Mouse (Mus musculus) lung, embryonic 15.5 days (tissue): Measurements from ENCODE around the gene Atg7. TPM values are rescaled to one million over a fixed set of nuclear protein-coding genes. Genes with fewer than 3 reads are reported as not detected.
"Not testable (repeated sequence)": the region's sequence is repeated elsewhere in the genome, so short reads cannot be mapped to it uniquely, and the experiment has no call there.

Experiments used
- ATAC-seq: fragments of 200-750 bp; cut with Nextera tagmentation; 2 replicates; pipeline ENCODE4 v1.8.0; 2017; ENCODE audit warnings: moderate number of reproducible peaks, borderline replicate concordance; ENCODE audit not compliant: low FRiP score, low TSS enrichment; ENCODE audit errors: extremely low read depth
- H3K27ac ChIP-seq: fragments of 300-500 bp; sonication (generic); 2 replicates; pipeline ENCODE4 v1.5.1; 2015; ENCODE audit warnings: moderate library complexity, mild to moderate bottlenecking, inconsistent platforms
- H3K27me3 ChIP-seq: fragments of 300-500 bp; sonication (generic); 2 replicates; pipeline ENCODE4 v1.6.1; 2015; ENCODE audit warnings: inconsistent platforms
- H3K36me3 ChIP-seq: fragments of 300-500 bp; sonication (generic); 2 replicates; pipeline ENCODE4 v1.6.1; 2015; ENCODE audit warnings: inconsistent platforms
- H3K4me1 ChIP-seq: fragments of 300-500 bp; sonication (generic); 2 replicates; pipeline ENCODE4 v1.6.1; 2015; ENCODE audit warnings: inconsistent platforms
- H3K4me2 ChIP-seq: fragments of 300-500 bp; sonication (generic); 2 replicates; pipeline ENCODE4 v1.6.1; 2015; ENCODE audit warnings: inconsistent platforms, mild to moderate bottlenecking, moderate library complexity
- H3K4me3 ChIP-seq: fragments of 300-500 bp; sonication (generic); 2 replicates; pipeline ENCODE4 v1.5.1; 2015; ENCODE audit warnings: mild to moderate bottlenecking, inconsistent platforms
- H3K9ac ChIP-seq: fragments of 300-500 bp; sonication (generic); 2 replicates; pipeline ENCODE4 v1.6.1; 2015; ENCODE audit warnings: inconsistent platforms
- H3K9me3 ChIP-seq: fragments of 300-500 bp; sonication (generic); 2 replicates; pipeline ENCODE4 v1.6.1; 2016; ENCODE audit warnings: inconsistent platforms
- WGBS: fragments of 180-500 bp; shearing (Covaris S2); methylation state at CpG from one replicate; pipeline ENCODE4 v1.1.7; 2015; 5-methylcytosine and 5-hydroxymethylcytosine counted together
- polyA plus RNA-seq: library from polyadenylated mRNA; unstranded; fragments of >200 nt; fragmentation: Nextera tagmentation; extraction: Ambion mirVana; gene quantifications from 2 replicates; pipeline ENCODE4 v1.2.1, GENCODE M21; 2015

Atg7 gene
- polyA plus RNA-seq, result 21.5 and 22.6 TPM in 2 replicates

GRCm38 (mm10) chr6:114642601-114643528, at the start of gene Atg7:
Gene Atg7, plus strand, starts transcription at chr6:114643097.
- Histone ChIP-seq H3K9ac (peak within 1 kb of the TSS; percentile 57), H3K27ac (0 out of 2 replicates have a peak within 1 kb of the TSS, but pooled peaks have one; percentile 16), H3K27me3 (no peaks in the 10 kb centered on the region), H3K4me3 (peak within 1 kb of the TSS; percentile 77), H3K4me2 (peak within 1 kb of the TSS; percentile 85), H3K9me3 (no peaks in the 10 kb centered on the region), H3K36me3 (no peaks in the 10 kb centered on the region), H3K4me1 (peaks cover 9% of the 10 kb centered on the region; the same call in 1 of the 2 replicates)
- ATAC-seq, result peak; percentile 79
- under 1% methylated on average over 38 of the region's 38 CpGs for WGBS

GRCm38 (mm10) chr6:114614076-114614475, 28.8 kb upstream of the Atg7 start:
- H3K36me3 ChIP-seq, H3K9me3 ChIP-seq, H3K4me2 ChIP-seq, ATAC-seq, H3K4me3 ChIP-seq, H3K9ac ChIP-seq, H3K27me3 ChIP-seq, H3K4me1 ChIP-seq, H3K27ac ChIP-seq: not testable (repeated sequence)
- under 1% methylated on average over 9 of the region's 17 CpGs for WGBS

GRCm38 (mm10) chr6:114633886-114634285, 9.0 kb upstream of the Atg7 start:
- ATAC-seq, H3K27ac ChIP-seq, H3K27me3 ChIP-seq, H3K9me3 ChIP-seq, H3K4me1 ChIP-seq, H3K36me3 ChIP-seq, H3K4me3 ChIP-seq, H3K4me2 ChIP-seq, H3K9ac ChIP-seq: not testable (repeated sequence)
- WGBS, result no CpG with 5 or more reads among the region's 14 CpGs

GRCm38 (mm10) chr6:114643716-114644115, 819 bp downstream of the Atg7 start:
- Histone ChIP-seq H3K27me3 (no peaks in the 10 kb centered on the region), H3K9me3 (no peaks in the 10 kb centered on the region), H3K36me3 (no peaks in the 10 kb centered on the region), H3K4me2 (peak overlapping the region; percentile 85), H3K4me1 (peaks cover 9% of the 10 kb centered on the region; the same call in 1 of the 2 replicates), H3K27ac (no peak overlapping the region), H3K4me3 (peak overlapping the region; percentile 77), H3K9ac (peak overlapping the region; percentile 57)
- WGBS, result 39% methylated on average over 8 of the region's 8 CpGs
- no peak for ATAC-seq

- H3K36me3 ChIP-seq, result no peaks in the 10 kb centered on the region
- H3K4me2 ChIP-seq, result no peak overlapping the region
- WGBS, result 72% methylated on average over 1 of the region's 1 CpGs
- peaks cover 9% of the 10 kb centered on the region; the same call in 1 of the 2 replicates for H3K4me1 ChIP-seq
- ATAC-seq, result no peak
- no peak overlapping the region for H3K4me3 ChIP-seq
- H3K9me3 ChIP-seq, result no peaks in the 10 kb centered on the region
- no peak overlapping the region for H3K9ac ChIP-seq
- no peak overlapping the region for H3K27ac ChIP-seq
- no peaks in the 10 kb centered on the region for H3K27me3 ChIP-seq
These were observed 1.6 kb downstream of the Atg7 start for GRCm38 (mm10) chr6:114644531-114644930.

GRCm38 (mm10) chr6:114646201-114646600, 3.3 kb downstream of the Atg7 start:
- Histone ChIP-seq H3K9me3 (no peaks in the 10 kb centered on the region), H3K4me1 (peaks cover 9% of the 10 kb centered on the region; the same call in 1 of the 2 replicates), H3K36me3 (no peaks in the 10 kb centered on the region), H3K27ac (no peak overlapping the region), H3K9ac (no peak overlapping the region), H3K4me3 (no peak overlapping the region), H3K27me3 (no peaks in the 10 kb centered on the region), H3K4me2 (no peak overlapping the region)
- whole genome bisulfite sequencing, result 53% methylated on average over 1 of the region's 1 CpGs
- ATAC-seq, result no peak

GRCm38 (mm10) chr6:114647011-114647410, 4.1 kb downstream of the Atg7 start:
- Histone ChIP-seq H3K4me3 (no peak overlapping the region), H3K27ac (no peak overlapping the region), H3K36me3 (no peaks in the 10 kb centered on the region), H3K4me2 (no peak overlapping the region), H3K9ac (no peak overlapping the region), H3K4me1 (peaks cover 14% of the 10 kb centered on the region; the same call in 1 of the 2 replicates), H3K27me3 (no peaks in the 10 kb centered on the region), H3K9me3 (no peaks in the 10 kb centered on the region)
- 69% methylated on average over 6 of the region's 6 CpGs for WGBS
- ATAC-seq, result no peak

- ATAC-seq, result no peak
- WGBS, result 75% methylated on average over 4 of the region's 4 CpGs
These were observed 5.6 kb downstream of the Atg7 start for GRCm38 (mm10) chr6:114648352-114649030.

GRCm38 (mm10) chr6:114652209-114652608, 9.3 kb downstream of the Atg7 start:
- Histone ChIP-seq H3K4me1 (0 out of 2 replicates have a peak, but pooled peaks cover 5% of the 10 kb centered on the region), H3K9me3 (no peaks in the 10 kb centered on the region), H3K27me3 (no peaks in the 10 kb centered on the region), H3K4me2 (no peak overlapping the region), H3K27ac (no peak overlapping the region), H3K9ac (no peak overlapping the region), H3K36me3 (no peaks in the 10 kb centered on the region), H3K4me3 (no peak overlapping the region)
- 39% methylated on average over 3 of the region's 3 CpGs for WGBS
- no peak; the same call in 1 of the 2 replicates for ATAC-seq

More at GRCm38 (mm10) chr6:114648352-114649030, 5.6 kb downstream of the Atg7 start:
- no peak overlapping the region for H3K27ac ChIP-seq
- no peaks in the 10 kb centered on the region for H3K27me3 ChIP-seq
- H3K4me3 ChIP-seq, result no peak overlapping the region
- no peaks in the 10 kb centered on the region for H3K36me3 ChIP-seq
- H3K9ac ChIP-seq, result no peak overlapping the region
- no peak overlapping the region for H3K4me2 ChIP-seq
- H3K4me1 ChIP-seq, result peaks cover 13% of the 10 kb centered on the region; the same call in 1 of the 2 replicates
- no peaks in the 10 kb centered on the region for H3K9me3 ChIP-seq

- Histone ChIP-seq H3K9me3 (no peaks in the 10 kb centered on the region), H3K27me3 (no peaks in the 10 kb centered on the region), H3K9ac (no peak overlapping the region), H3K27ac (no peak overlapping the region), H3K4me2 (no peak overlapping the region), H3K4me1 (no peaks in the 10 kb centered on the region), H3K36me3 (no peaks in the 10 kb centered on the region), H3K4me3 (no peak overlapping the region)
- ATAC-seq, result no peak
- WGBS, result 84% methylated on average over 7 of the region's 7 CpGs
These were observed 14.1 kb downstream of the Atg7 start for GRCm38 (mm10) chr6:114656826-114657600.

- WGBS, result 50% methylated on average over 4 of the region's 4 CpGs
These were observed 14.9 kb downstream of the Atg7 start for GRCm38 (mm10) chr6:114657807-114658206.

More at GRCm38 (mm10) chr6:114657807-114658206, 14.9 kb downstream of the Atg7 start:
- no peak overlapping the region for H3K4me2 ChIP-seq
- H3K36me3 ChIP-seq, result no peaks in the 10 kb centered on the region
- ATAC-seq, result no peak
- no peak overlapping the region for H3K27ac ChIP-seq
- no peaks in the 10 kb centered on the region for H3K4me1 ChIP-seq
- H3K9ac ChIP-seq, result no peak overlapping the region
- no peaks in the 10 kb centered on the region for H3K27me3 ChIP-seq
- no peaks in the 10 kb centered on the region for H3K9me3 ChIP-seq
- no peak overlapping the region for H3K4me3 ChIP-seq
